Mouse (Mus musculus) liver, embryonic 14.5 days (tissue): ENCODE measurements around the gene Epc2.

Source experiments
- CTCF ChIP-seq: IDR thresholded peaks from 2 replicates; pipeline ENCODE4 v1.5.1; 2016; ENCODE audit warnings: antibody characterized with exemption, low read depth, control low read depth
- EP300 ChIP-seq: IDR thresholded peaks from 2 replicates; pipeline ENCODE4 v1.6.1; 2016; ENCODE audit warnings: antibody characterized with exemption, low read depth

GRCm38 (mm10) chr2:49539745-49540144 lies 88.5 kb downstream of the Epc2 start:
- TF ChIP-seq CTCF: no peak
- no peak for TF ChIP-seq EP300
